Mouse (Mus musculus) spleen, adult 2 months (tissue): ENCODE results near the gene Sbno1. TPM values are rescaled to one million over a fixed set of nuclear protein-coding genes. Genes with fewer than 3 reads are reported as not detected.
"Not testable (repeated sequence)": the region's sequence is repeated elsewhere in the genome, so short reads cannot be mapped to it uniquely, and the experiment has no call there.

Experiments
- DNase-seq, 2 experiments: peaks; one replicate each; pipeline versions ENCODE4 v3.0.0 to v3.0.0-alpha.2; 2012 to 2021; ENCODE audit warnings: low spot score in 2 of 2, low read depth in 1 of 2
- H3K27ac ChIP-seq: fragments of 200-500 bp; 2 replicates; pipeline ENCODE4 v1.5.1; 2012; ENCODE audit warnings: low read length, inconsistent platforms; ENCODE audit not compliant: insufficient read depth
- H3K27me3 ChIP-seq: fragments of 200-500 bp; 2 replicates; pipeline ENCODE4 v1.6.1; 2012; ENCODE audit warnings: mild to moderate bottlenecking, moderate library complexity, low read length, inconsistent platforms; ENCODE audit not compliant: control insufficient read depth, insufficient read depth
- H3K36me3 ChIP-seq: fragments of 200-500 bp; 2 replicates; pipeline ENCODE4 v1.6.1; 2012; ENCODE audit warnings: mild to moderate bottlenecking, low read length, inconsistent platforms; ENCODE audit not compliant: control insufficient read depth, insufficient read depth
- H3K4me1 ChIP-seq: fragments of 200-500 bp; 2 replicates; pipeline ENCODE4 v1.6.1; 2011; ENCODE audit warnings: inconsistent platforms; ENCODE audit not compliant: control insufficient read depth, insufficient read depth, insufficient read length
- H3K4me3 ChIP-seq: fragments of 200-500 bp; 2 replicates; pipeline ENCODE4 v1.5.1; 2011; ENCODE audit warnings: mild to moderate bottlenecking, inconsistent platforms; ENCODE audit not compliant: insufficient read depth, insufficient read length; ENCODE audit errors: extremely low read depth
- CTCF ChIP-seq: fragments of 200-500 bp; IDR thresholded peaks from 2 replicates; pipeline ENCODE4 v1.5.1; 2011; ENCODE audit warnings: mild to moderate bottlenecking, inconsistent platforms; ENCODE audit not compliant: insufficient read depth, insufficient read length, insufficient replicate concordance; ENCODE audit errors: extremely low read depth
- POLR2A ChIP-seq: fragments of 200-500 bp; IDR thresholded peaks from 2 replicates; pipeline ENCODE4 v1.6.1; 2011; ENCODE audit warnings: low read depth, low read length, inconsistent platforms
- WGBS: fragments of 180-500 bp; shearing (Covaris S2); methylation state at CpG from one replicate; pipeline ENCODE4 v1.1.7; 2018; 5-methylcytosine and 5-hydroxymethylcytosine counted together
- polyA plus RNA-seq: library from polyadenylated mRNA; depleted of rRNA; stranded (reverse); fragments of >200 nt; gene quantifications from 2 replicates; pipeline ENCODE4 v1.2.3, GENCODE M21; 2012

Gene Sbno1
- polyA plus RNA-seq, 1 experiment = 12.2 TPM

GRCm38 (mm10) chr5:124376401-124376800 lies 49.4 kb downstream of the Sbno1 start:
- 96% methylated on average over 1 of the region's 1 CpGs for WGBS
- peaks cover 35% of the 10 kb centered on the region for H3K36me3 ChIP-seq
- H3K4me3 ChIP-seq = no peak overlapping the region
- no peaks in the 10 kb centered on the region for H3K27me3 ChIP-seq
- DNase-seq = no peak
- no peak overlapping the region for H3K27ac ChIP-seq
- no peak for TF ChIP-seq CTCF
- no peak for TF ChIP-seq POLR2A
- no peaks in the 10 kb centered on the region for H3K4me1 ChIP-seq

- peaks cover 42% of the 10 kb centered on the region for H3K36me3 ChIP-seq
- H3K4me3 ChIP-seq = no peak overlapping the region
- TF ChIP-seq CTCF = no peak
- DNase-seq = no peak
- no peak overlapping the region for H3K27ac ChIP-seq
- H3K4me1 ChIP-seq = no peaks in the 10 kb centered on the region
- no peaks in the 10 kb centered on the region for H3K27me3 ChIP-seq
- WGBS = 99% methylated on average over 7 of the region's 7 CpGs
Observed at GRCm38 (mm10) chr5:124374298-124374697, 51.5 kb downstream of the Sbno1 start.

GRCm38 (mm10) chr5:124366721-124367120 lies 59.1 kb downstream of the Sbno1 start:
- DNase-seq = no peak
- Histone ChIP-seq H3K27ac (peak overlapping the region; percentile 57; the same call in 1 of the 2 replicates), H3K36me3 (peaks cover 13% of the 10 kb centered on the region), H3K4me3 (no peak overlapping the region), H3K27me3 (no peaks in the 10 kb centered on the region), H3K4me1 (peaks cover 5% of the 10 kb centered on the region; the same call in 1 of the 2 replicates)
- 36% methylated on average over 3 of the region's 3 CpGs for WGBS
- TF ChIP-seq POLR2A = no peak
- TF ChIP-seq CTCF = no peak

- WGBS = 93% methylated on average over 2 of the region's 2 CpGs
- no peak for TF ChIP-seq CTCF
- H3K27me3 ChIP-seq = no peaks in the 10 kb centered on the region
- peaks cover 7% of the 10 kb centered on the region for H3K36me3 ChIP-seq
- H3K4me3 ChIP-seq = no peak overlapping the region
- DNase-seq = no peak
- H3K4me1 ChIP-seq = peaks cover 5% of the 10 kb centered on the region; the same call in 1 of the 2 replicates
- H3K27ac ChIP-seq = no peak overlapping the region
Observed at GRCm38 (mm10) chr5:124365754-124366153, 60.0 kb downstream of the Sbno1 start.

- no peak for DNase-seq
- TF ChIP-seq POLR2A (no peak), CTCF (no peak)
- no peaks in the 10 kb centered on the region for H3K36me3 ChIP-seq
- 93% methylated on average over 6 of the region's 6 CpGs for WGBS
- H3K27me3 ChIP-seq = no peaks in the 10 kb centered on the region
- peaks cover 5% of the 10 kb centered on the region; the same call in 1 of the 2 replicates for H3K4me1 ChIP-seq
- H3K27ac ChIP-seq = no peak overlapping the region
- no peak overlapping the region for H3K4me3 ChIP-seq
Observed at GRCm38 (mm10) chr5:124364173-124364918, 61.5 kb downstream of the Sbno1 start.

- H3K4me1 ChIP-seq, H3K27me3 ChIP-seq: not testable (repeated sequence)
- 93% methylated on average over 5 of the region's 5 CpGs for whole genome bisulfite sequencing
Observed at GRCm38 (mm10) chr5:124362982-124363381, 62.8 kb downstream of the Sbno1 start, which contains the start of gene Cdk2ap1. TSS of gene Cdk2ap1 (minus strand) at chr5:124363082.

GRCm38 (mm10) chr5:124359641-124360040 lies 66.2 kb downstream of the Sbno1 start:
- Histone ChIP-seq H3K4me1 (peaks cover 2% of the 10 kb centered on the region), H3K4me3 (no peak overlapping the region), H3K27ac (no peak overlapping the region), H3K36me3 (no peaks in the 10 kb centered on the region), H3K27me3 (no peaks in the 10 kb centered on the region)
- 81% methylated on average over 2 of the region's 2 CpGs for WGBS
- TF ChIP-seq POLR2A = no peak
- TF ChIP-seq CTCF = peak; percentile 1; the same call in 1 of the 2 replicates
- no peak for DNase-seq

More at GRCm38 (mm10) chr5:124362982-124363381, 62.8 kb downstream of the Sbno1 start, which contains the start of gene Cdk2ap1:
- not testable (repeated sequence) for H3K36me3 ChIP-seq, H3K27ac ChIP-seq, DNase-seq, H3K4me3 ChIP-seq
